Mouse (Mus musculus): ENCODE measurements around the gene Ctu1.

DNA sequence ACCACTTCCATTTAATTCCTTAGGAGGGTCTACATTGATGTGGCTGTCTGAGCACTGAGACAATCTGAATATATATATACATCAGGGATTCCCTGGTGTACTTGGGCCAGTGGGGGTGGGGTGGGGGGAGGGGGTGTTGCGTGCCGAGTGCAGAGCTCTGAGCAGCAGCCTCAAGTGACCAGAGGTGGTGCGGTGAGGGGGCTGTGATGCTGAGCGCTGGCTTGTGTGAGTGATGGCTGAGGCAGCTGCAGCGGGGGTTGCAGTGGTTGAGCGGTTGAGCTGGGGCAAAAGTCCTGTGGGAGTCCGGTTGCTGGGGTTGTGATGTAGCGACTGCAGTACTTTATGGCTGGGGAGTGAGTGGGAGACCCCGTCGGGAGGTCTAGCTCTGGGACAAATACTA lies 48.0 kb upstream of the Ctu1 start:
- TF ChIP-seq CTCF (IDR thresholded peaks at IDR 0.05; ENCODE audit: low read depth, low read length) (no peak), POLR2A (IDR thresholded peaks at IDR 0.05; ENCODE audit: borderline replicate concordance, low read depth, low read length) (no peak)

Measured in bone marrow macrophage, adult 2 months (primary cell).